ENCODE assay signal across 8 mouse cellular contexts in the genomic region with DNA sequence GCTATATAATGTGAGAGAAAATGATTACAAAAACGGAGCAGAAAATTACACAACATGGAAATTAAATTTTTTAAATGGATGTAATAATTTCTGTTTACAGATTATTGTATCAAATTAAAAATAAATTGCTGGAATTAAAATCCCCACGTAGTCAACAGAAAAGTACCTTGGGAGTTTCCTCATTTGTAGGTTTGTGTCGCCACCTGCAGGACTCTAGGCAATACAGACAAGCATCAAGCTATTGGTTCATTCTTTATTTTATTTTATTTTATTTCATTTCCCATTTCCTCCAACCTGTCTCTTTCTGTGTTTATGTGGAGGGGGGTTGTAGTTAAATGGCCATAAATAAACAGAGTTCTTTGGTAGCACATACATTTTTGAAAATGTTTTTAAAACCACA.
DNase-seq lines count a peak whose midpoint lies in the region; ATAC-seq and TF ChIP-seq lines count a peak whose summit lies in the region.

No protein-coding gene starts in this region.

- intact Hi-C loops in left cerebral cortex, adult 2 months (cut with DNase I), result loop anchor here (5.0 to 10.0 kb wide), 3 partner anchors 282 to 1784 kb away; a partner anchor contains a TSS
- intact Hi-C loops in left cerebral cortex, postnatal 25 days (cut with DNase I), result loop anchor here (2.0 to 10.0 kb wide), 2 partner anchors 278 to 1784 kb away; a partner anchor contains a TSS

- H3K9me3 ChIP-seq in stomach, postnatal 0 days (ENCODE audit: control insufficient read depth, low read length), result no peaks in the 10 kb centered on the region

- H3K4me3 ChIP-seq in left cerebral cortex, adult 2 months, result no peak overlapping the region
- H3K4me3 ChIP-seq in stomach, postnatal 0 days (ENCODE audit: low read depth, low read length), result no peak overlapping the region

- no peak overlapping the region for H3K4me2 ChIP-seq in stomach, postnatal 0 days (replicated peaks; ENCODE audit: low read depth)

- H3K9ac ChIP-seq in stomach, postnatal 0 days (ENCODE audit: low read length), result no peak overlapping the region

- WGBS in stomach, postnatal 0 days, result 32% methylated on average over 3 of the region's 3 CpGs

- no peaks in the 10 kb centered on the region for H3K4me1 ChIP-seq in stomach, postnatal 0 days (replicated peaks; ENCODE audit: control insufficient read depth, insufficient read depth)

- H3K27ac ChIP-seq in left cerebral cortex, adult 2 months, result no peak overlapping the region
- no peak overlapping the region for H3K27ac ChIP-seq in stomach, postnatal 0 days (replicated peaks)

- DNase-seq in cerebellum, postnatal 10 days, result peak; percentile 63 to 65
- DNase-seq in left cerebral cortex, adult 2 months (ENCODE audit: extremely low spot score in 1 of 2, low spot score in 2 of 2), result peak; percentile 19 to 39
- DNase-seq in left cerebral cortex, adult 8-10 months (ENCODE audit: low spot score in 2 of 2), result no peak
- DNase-seq in embryo, embryonic 11 days, result peak; percentile 67
- DNase-seq in left cerebral cortex, postnatal 25 days (ENCODE audit: low spot score in 2 of 2), result peak; percentile 45 to 49
- peak; percentile 25 for DNase-seq in stomach, postnatal 0 days (ENCODE audit: low spot score)
- DNase-seq in T-cell, adult 2 months (ENCODE audit: low spot score), result no peak

- no peak for ATAC-seq in cerebellum, adult (ENCODE audit: insufficient number of reproducible peaks, low FRiP score, low TSS enrichment)
- ATAC-seq in stomach, postnatal 0 days (ENCODE audit: low FRiP score, low TSS enrichment), result no peak

- peak; percentile 79 for TF ChIP-seq CTCF in left cerebral cortex, adult 2 months (IDR thresholded peaks at IDR 0.05)
- peak; percentile 79 for TF ChIP-seq CTCF in stomach, postnatal 0 days (IDR thresholded peaks at IDR 0.05; ENCODE audit: low read depth)

- TF ChIP-seq EP300 in stomach, postnatal 0 days (optimal IDR thresholded peaks at IDR 0.05), result no peak

- no peaks in the 10 kb centered on the region for H3K27me3 ChIP-seq in stomach, postnatal 0 days (ENCODE audit: control insufficient read depth, insufficient read depth, low read length)

- H3K36me3 ChIP-seq in stomach, postnatal 0 days (ENCODE audit: control insufficient read depth, insufficient read depth, low read length), result no peaks in the 10 kb centered on the region

Comparison
In these comparisons a context has a peak if more than half of its experiments do, and no peak if none do; other contexts are left out.
1. DNase-seq: peak in cerebellum, postnatal 10 days (2 of 2), left cerebral cortex, adult 2 months (2 of 2), embryo, embryonic 11 days (single experiment), left cerebral cortex, postnatal 25 days (2 of 2) and stomach, postnatal 0 days (single experiment); none in left cerebral cortex, adult 8-10 months (0 of 2) and T-cell, adult 2 months (single experiment).